Mouse (Mus musculus): ENCODE results near the gene Dtd2.
A peak's percentile ranks its signal among the peaks of the same experiment; 100 is the strongest.

Gene Dtd2

GRCm38 (mm10) chr12:51985163-51985748 is 21.0 kb downstream of the Dtd2 start:
- DNase-seq, result no peak

- no peak for DNase-seq
Observed at GRCm38 (mm10) chr12:51983625-51984024, 22.7 kb downstream of the Dtd2 start.

- DNase-seq, result peak in 1 of 2 experiments; percentile 8
Observed at GRCm38 (mm10) chr12:51976531-51976930, 29.8 kb downstream of the Dtd2 start.

DNA sequence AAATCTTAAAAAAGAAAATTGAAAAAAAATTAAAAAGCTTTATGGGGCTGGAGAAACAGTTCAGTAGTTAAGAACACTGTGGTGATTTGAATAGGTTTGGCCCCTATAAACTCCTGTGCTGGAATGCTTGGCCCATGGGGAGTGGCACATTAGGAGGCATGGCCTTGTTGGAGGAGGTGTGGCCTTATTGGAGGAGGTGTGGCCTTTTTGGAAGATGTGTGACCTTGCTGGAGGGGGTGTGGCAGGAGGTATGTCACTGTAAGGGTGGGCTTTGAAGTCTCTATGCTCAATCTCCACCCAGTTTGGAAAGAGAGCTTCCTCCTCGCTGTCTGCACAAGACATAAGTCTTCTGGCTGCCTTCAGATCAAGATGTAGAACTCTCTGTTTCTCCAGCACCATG is 31.9 kb downstream of the Dtd2 start:
- peak in 1 of 2 experiments; percentile 17 for DNase-seq

- peak in 1 of 2 experiments; percentile 18 for DNase-seq
Observed at GRCm38 (mm10) chr12:51972269-51973065, 33.8 kb downstream of the Dtd2 start.

- DNase-seq, result peak; percentile 83 to 86
Observed at GRCm38 (mm10) chr12:51971070-51971664, 35.1 kb downstream of the Dtd2 start, which contains the start of gene Heatr5a. TSS of gene Heatr5a (minus strand) at chr12:51971321.

DNA sequence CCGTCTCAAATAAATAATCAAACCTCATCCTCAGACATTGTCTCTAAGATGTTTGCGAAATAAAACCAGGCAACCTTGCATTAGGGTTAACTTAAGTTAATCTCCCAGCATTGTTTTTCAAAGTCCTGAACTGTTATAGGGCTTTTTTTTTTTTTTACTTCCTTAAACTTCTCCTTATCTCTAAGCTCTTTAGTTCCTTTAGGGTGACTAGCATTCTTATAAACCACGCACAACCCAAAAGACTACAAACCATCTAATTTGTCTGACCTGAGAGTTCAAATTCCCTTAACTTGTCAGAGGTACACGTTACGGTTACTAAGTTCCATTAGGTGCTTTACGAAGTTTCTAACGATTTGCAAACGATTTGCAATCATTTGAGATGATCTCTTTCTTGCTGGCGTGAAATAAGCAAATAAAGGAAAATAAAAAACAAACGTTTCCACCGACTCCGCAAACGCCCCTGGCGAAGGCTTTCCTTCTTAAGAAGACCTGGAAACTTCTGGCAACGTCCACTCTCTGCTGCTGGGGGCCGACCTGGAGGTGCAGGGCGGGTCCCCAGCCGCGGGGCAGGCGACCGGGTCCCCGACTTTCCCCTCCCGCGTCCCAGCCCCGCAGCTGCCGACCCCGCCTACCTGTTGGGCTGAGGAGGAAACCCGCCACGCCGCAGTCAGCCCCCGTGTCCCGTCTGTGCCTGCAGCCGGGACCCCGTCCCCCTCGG is 35.8 kb downstream of the Dtd2 start:
- DNase-seq, result no peak

- no peak for DNase-seq
Observed at GRCm38 (mm10) chr12:51969876-51970275, 36.4 kb downstream of the Dtd2 start.

GRCm38 (mm10) chr12:51969092-51969491 is 37.2 kb downstream of the Dtd2 start:
- no peak for DNase-seq

DNA sequence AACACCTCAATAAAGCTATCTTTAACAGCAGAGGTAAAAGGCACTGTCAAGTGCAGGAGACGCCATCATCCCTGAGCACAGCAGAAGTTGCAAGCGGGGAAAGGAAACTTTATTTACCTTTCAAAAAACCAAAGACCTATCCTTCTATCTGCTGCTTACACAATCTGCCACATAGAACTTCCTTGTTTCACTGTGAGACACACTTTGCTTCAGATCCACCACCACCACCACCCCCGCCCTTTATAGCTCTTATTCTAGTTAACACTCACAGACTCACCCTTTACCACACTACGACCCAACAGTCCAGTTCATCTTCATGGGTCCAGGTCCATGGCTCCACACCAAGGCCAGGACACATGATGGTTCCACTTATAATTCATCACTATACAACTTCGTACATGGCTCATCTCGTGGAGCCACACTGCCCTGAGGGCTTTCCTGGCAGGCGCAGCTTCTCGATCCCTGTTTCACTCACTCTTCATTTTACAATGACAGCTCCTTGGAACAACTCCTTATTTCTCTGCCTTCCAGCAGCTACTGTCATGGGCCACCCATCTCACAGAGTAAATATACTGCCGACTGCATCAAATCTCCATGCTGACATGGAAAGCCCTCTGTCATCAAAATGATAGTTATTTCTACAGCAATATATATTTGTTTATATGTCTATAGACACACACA is 38.2 kb downstream of the Dtd2 start:
- DNase-seq, result no peak

- DNase-seq, result no peak
Observed at GRCm38 (mm10) chr12:51957626-51958025, 48.7 kb downstream of the Dtd2 start.

GRCm38 (mm10) chr12:51952309-51952708 is 54.0 kb downstream of the Dtd2 start:
- no peak for DNase-seq

DNA sequence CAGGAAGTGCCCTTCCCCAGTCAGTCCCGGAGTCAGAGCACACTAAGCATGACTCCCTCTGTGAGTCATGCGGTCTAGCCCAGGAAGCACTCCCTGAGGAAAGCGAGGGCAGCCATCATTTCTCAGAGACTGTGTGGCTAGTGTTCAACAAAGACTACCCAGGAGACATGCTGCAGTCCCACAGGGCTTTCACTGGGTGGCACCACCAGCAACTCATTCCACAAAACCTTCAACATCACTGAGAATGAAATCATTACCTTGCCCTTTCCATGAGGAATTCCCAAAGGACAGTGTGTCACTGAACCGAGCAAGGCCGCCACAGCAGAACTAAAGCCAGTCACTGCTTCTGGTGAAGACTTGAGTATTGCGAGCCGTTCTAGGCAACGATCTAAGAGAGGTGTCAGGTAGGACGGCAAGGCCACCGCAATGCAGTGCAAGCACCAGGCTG is 58.8 kb downstream of the Dtd2 start:
- no peak for DNase-seq

DNA sequence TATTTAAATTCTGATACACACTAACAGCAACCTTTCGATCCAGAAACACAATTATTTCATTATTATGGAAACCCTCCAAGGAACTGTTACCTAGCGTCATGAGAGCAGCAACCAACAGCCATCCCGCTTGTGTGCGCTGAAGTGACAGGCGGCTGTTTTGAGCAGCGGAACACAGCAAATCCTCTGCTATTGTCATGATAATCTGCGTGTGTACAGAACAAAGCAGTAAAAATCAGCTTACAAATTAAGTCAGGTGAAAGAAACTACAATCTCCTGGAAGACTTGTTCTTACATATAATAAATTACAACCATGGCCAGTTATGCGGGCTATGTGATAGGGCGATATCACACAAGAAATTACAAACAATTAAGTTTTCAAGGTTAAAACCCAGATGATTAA is 61.0 kb downstream of the Dtd2 start:
- DNase-seq, result no peak

DNA sequence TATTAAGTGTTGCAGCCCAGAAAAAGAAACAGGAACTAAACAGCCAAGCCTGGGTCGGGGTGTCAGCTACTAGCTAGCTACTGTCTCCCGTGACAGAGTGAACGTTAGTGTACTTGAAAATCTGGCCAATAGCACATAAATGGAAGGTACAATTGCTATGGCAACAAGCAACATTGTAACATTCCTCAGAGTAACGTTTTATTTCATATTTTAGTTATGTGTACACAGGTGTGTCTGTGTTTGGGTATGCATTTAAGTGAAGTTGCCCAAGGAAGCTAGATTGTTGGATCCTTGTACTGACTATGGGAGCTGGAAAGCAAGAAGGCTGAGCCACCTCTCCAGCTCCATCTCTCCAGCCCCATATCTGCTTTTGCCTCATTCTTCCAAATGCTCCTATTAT is 66.5 kb downstream of the Dtd2 start:
- DNase-seq, result no peak
